Mouse (Mus musculus) spleen, adult 2 months (tissue): ENCODE measurements around the gene Mef2c. TPM values are rescaled to one million over a fixed set of nuclear protein-coding genes. Genes with fewer than 3 reads are reported as not detected.

Experiments
- DNase-seq, 2 experiments: peaks; one replicate each; pipeline versions ENCODE4 v3.0.0 to v3.0.0-alpha.2; 2012 to 2021; ENCODE audit warnings: low spot score in 2 of 2, low read depth in 1 of 2
- H3K27ac ChIP-seq: fragments of 200-500 bp; 2 replicates; pipeline ENCODE4 v1.5.1; 2012; ENCODE audit warnings: low read length, inconsistent platforms; ENCODE audit not compliant: insufficient read depth
- H3K27me3 ChIP-seq: fragments of 200-500 bp; 2 replicates; pipeline ENCODE4 v1.6.1; 2012; ENCODE audit warnings: mild to moderate bottlenecking, moderate library complexity, low read length, inconsistent platforms; ENCODE audit not compliant: control insufficient read depth, insufficient read depth
- H3K36me3 ChIP-seq: fragments of 200-500 bp; 2 replicates; pipeline ENCODE4 v1.6.1; 2012; ENCODE audit warnings: mild to moderate bottlenecking, low read length, inconsistent platforms; ENCODE audit not compliant: control insufficient read depth, insufficient read depth
- H3K4me1 ChIP-seq: fragments of 200-500 bp; 2 replicates; pipeline ENCODE4 v1.6.1; 2011; ENCODE audit warnings: inconsistent platforms; ENCODE audit not compliant: control insufficient read depth, insufficient read depth, insufficient read length
- H3K4me3 ChIP-seq: fragments of 200-500 bp; 2 replicates; pipeline ENCODE4 v1.5.1; 2011; ENCODE audit warnings: mild to moderate bottlenecking, inconsistent platforms; ENCODE audit not compliant: insufficient read depth, insufficient read length; ENCODE audit errors: extremely low read depth
- CTCF ChIP-seq: fragments of 200-500 bp; IDR thresholded peaks from 2 replicates; pipeline ENCODE4 v1.5.1; 2011; ENCODE audit warnings: mild to moderate bottlenecking, inconsistent platforms; ENCODE audit not compliant: insufficient read depth, insufficient read length, insufficient replicate concordance; ENCODE audit errors: extremely low read depth
- POLR2A ChIP-seq: fragments of 200-500 bp; IDR thresholded peaks from 2 replicates; pipeline ENCODE4 v1.6.1; 2011; ENCODE audit warnings: low read depth, low read length, inconsistent platforms
- WGBS: fragments of 180-500 bp; shearing (Covaris S2); methylation state at CpG from one replicate; pipeline ENCODE4 v1.1.7; 2018; 5-methylcytosine and 5-hydroxymethylcytosine counted together
- polyA plus RNA-seq: library from polyadenylated mRNA; depleted of rRNA; stranded (reverse); fragments of >200 nt; gene quantifications from 2 replicates; pipeline ENCODE4 v1.2.3, GENCODE M21; 2012

Mef2c gene
- polyA plus RNA-seq, 1 experiment = 59.4 TPM

DNA sequence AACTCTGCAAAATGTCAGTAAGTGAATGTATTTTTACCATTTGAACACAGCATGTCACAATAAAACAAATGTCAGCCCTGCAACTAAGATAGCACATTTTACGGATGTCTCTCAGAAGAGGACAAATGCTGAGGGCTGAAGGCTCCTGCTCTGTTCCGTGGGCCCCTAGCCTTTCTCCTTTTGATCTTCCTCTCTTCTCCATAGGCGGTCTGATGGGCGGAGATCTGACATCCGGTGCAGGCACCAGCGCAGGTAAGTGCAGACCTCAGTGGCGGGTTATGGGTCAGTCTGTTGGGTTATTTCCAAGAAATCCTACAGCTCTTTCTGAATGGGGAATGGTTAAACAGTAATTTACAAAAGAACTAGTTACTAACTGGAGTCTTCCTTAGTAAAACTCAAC lies 131.4 kb downstream of the Mef2c start:
- no peaks in the 10 kb centered on the region for H3K27me3 ChIP-seq
- peaks cover 15% of the 10 kb centered on the region for H3K36me3 ChIP-seq
- DNase-seq = no peak
- H3K27ac ChIP-seq = no peak overlapping the region
- 94% methylated on average over 7 of the region's 7 CpGs for WGBS
- no peak overlapping the region for H3K4me3 ChIP-seq
- no peaks in the 10 kb centered on the region for H3K4me1 ChIP-seq
- TF ChIP-seq POLR2A = no peak
- no peak for TF ChIP-seq CTCF

DNA sequence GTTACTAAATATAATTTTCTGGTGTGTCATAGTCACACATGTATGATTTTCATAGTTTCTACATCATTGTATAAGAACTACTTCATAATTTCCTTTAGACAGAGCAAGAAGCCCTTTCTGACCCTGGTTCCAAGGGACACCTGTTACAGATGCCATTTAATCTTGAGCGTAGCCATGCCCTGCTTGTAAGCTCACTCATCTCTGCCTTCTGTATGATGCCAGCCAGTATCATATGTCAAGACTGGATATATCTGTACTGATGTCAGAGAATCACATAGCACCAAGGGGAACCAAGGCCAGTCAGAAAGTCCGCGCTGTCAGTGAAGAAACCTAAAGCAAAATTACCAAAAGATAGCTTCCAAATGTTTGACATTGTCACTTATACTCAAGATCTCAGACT lies 133.8 kb downstream of the Mef2c start:
- H3K36me3 ChIP-seq = peaks cover 18% of the 10 kb centered on the region
- H3K27ac ChIP-seq = no peak overlapping the region
- no peak for DNase-seq
- no peaks in the 10 kb centered on the region for H3K4me1 ChIP-seq
- over 99% methylated on average over 3 of the region's 3 CpGs for WGBS
- TF ChIP-seq CTCF = no peak
- TF ChIP-seq POLR2A = no peak
- no peak overlapping the region for H3K4me3 ChIP-seq
- no peaks in the 10 kb centered on the region for H3K27me3 ChIP-seq

DNA sequence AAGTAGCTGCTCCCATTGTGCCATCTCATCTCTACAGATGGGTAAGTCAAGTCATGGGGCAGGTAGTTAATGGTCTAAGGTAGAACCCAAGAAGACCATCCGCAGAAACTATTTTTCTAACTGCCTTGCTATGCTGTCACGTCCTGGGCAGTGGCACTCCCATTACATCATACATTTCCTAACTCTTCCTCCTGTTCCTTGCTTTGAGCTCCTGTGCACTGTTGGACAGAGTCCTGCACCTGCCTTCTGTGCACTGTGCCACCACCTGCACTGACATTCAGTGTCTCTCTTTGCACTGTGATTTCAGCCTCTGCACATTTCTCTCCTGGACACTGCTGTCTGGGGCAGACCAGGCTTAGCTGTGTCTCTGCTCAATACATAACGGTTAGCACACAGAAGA lies 134.9 kb downstream of the Mef2c start:
- H3K4me3 ChIP-seq = no peak overlapping the region
- no peak overlapping the region for H3K27ac ChIP-seq
- H3K4me1 ChIP-seq = no peaks in the 10 kb centered on the region
- H3K27me3 ChIP-seq = no peaks in the 10 kb centered on the region
- WGBS = 93% methylated on average over 3 of the region's 3 CpGs
- DNase-seq = no peak
- TF ChIP-seq POLR2A (no peak), CTCF (no peak)
- H3K36me3 ChIP-seq = peaks cover 18% of the 10 kb centered on the region

DNA sequence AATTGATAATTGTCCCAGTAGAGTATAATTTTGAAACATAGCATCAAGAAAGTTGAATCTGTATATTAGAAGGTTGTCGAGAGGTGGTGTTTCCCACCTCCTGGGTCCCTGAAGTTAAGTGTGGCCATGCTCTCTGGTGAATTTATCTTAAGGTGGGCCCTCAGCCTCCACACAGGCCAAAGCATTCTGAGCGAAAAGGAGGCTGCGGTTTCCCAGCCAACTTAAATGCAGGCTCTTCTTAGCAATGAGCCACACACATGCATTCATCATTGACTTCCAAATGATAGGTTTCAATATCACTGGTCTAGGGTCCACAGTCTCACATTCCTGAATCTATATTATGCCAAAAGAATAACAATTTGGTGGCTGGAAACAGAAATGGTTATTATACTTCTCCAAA lies 145.2 kb downstream of the Mef2c start:
- TF ChIP-seq CTCF (no peak), POLR2A (no peak)
- no peak for DNase-seq
- Histone ChIP-seq H3K4me1 (peaks cover 4% of the 10 kb centered on the region; the same call in 1 of the 2 replicates), H3K27me3 (no peaks in the 10 kb centered on the region), H3K4me3 (no peak overlapping the region), H3K36me3 (peaks cover 10% of the 10 kb centered on the region), H3K27ac (peak overlapping the region; percentile 85)
- WGBS = 74% methylated on average over 3 of the region's 3 CpGs

DNA sequence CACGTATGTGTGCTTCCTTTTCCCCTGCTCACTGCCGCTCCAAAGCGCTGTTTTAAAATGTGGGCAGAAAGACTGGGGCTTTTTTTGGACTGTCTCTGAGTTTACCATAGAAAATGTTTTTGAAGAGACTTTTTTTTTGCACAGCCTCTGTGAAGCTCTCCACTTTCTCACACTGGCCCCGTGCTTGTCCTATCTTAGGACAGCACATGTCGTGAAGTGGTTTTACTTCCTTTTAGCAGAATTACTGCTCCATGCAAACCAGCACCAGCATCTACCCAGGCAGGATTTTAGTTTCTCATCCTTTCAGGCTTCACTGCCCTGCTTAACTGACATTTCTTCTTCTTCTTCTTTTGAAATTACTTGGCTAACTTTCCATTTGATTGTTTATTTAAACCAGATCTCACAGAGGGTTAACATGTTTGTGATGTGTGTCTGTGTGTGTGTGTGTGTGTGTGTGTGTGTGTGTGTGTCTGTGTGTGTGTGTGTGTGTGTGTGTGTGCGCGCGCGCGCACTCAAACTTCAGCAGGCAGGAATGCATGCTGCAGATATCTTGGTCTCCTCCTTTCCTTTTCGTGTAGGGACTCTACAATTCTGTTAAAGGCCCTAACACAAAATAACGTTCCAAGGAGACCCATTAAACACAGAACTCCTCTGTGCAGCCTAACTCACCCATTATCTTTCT lies 146.1 kb downstream of the Mef2c start:
- Histone ChIP-seq H3K4me3 (no peak overlapping the region), H3K4me1 (peaks cover 4% of the 10 kb centered on the region; the same call in 1 of the 2 replicates), H3K27me3 (no peaks in the 10 kb centered on the region), H3K36me3 (peaks cover 10% of the 10 kb centered on the region), H3K27ac (peak overlapping the region; percentile 82)
- TF ChIP-seq CTCF (no peak), POLR2A (no peak)
- WGBS = 47% methylated on average over 12 of the region's 12 CpGs
- DNase-seq = peak; percentile 31 to 52

DNA sequence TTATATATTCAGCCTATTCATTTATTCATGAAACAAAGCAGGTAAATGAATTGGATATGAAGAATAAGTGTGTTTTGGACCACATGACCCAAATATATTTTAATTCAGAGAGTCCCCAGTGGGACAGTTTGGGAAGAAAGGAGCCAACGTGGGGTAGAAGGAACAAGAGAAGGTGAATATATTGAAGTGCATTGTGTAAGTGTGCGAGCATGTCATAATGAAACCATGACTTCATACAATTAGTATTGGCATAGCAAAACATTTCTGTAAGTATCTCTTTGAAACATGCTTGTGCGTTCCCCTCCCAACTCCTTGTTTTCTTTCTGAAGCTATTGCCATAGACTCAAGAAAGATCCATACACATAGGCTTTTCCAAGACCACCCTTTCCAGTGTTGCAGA lies 147.0 kb downstream of the Mef2c start:
- peaks cover 11% of the 10 kb centered on the region for H3K36me3 ChIP-seq
- no peak overlapping the region for H3K4me3 ChIP-seq
- no peak for DNase-seq
- 78% methylated on average over 3 of the region's 3 CpGs for WGBS
- H3K4me1 ChIP-seq = peaks cover 4% of the 10 kb centered on the region; the same call in 1 of the 2 replicates
- H3K27ac ChIP-seq = no peak overlapping the region
- H3K27me3 ChIP-seq = no peaks in the 10 kb centered on the region
- TF ChIP-seq POLR2A (no peak), CTCF (no peak)

DNA sequence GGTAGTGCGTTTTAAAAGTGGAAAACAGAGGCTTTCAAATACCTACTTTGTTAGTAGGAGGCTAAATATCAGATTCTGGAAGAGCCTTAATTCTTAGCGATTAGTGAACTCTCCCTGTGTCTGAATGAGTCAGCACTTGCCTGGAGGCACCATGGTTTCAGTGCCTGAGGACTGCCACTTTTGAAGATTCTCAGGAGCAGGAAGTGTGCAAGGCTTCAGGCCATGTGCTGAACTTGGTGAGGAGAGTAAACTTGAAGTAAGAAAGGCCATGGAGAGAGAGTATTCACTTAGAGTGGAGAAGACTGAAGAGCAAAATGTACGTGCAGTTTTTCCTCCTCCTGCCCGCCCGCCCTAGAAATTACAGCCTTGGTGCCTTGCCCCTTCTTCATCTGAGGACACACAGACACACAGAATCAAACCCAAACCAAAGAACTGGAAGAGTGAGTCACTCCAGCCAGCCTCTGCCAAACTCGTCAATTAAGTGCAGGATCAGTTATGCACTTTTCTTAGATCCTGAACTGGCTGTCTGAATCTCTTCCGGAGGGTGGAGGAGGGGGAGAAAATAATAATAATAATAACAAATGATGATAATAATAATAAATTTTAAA lies 148.2 kb downstream of the Mef2c start:
- Histone ChIP-seq H3K27ac (no peak overlapping the region), H3K4me1 (peaks cover 4% of the 10 kb centered on the region; the same call in 1 of the 2 replicates), H3K36me3 (peaks cover 14% of the 10 kb centered on the region), H3K4me3 (no peak overlapping the region), H3K27me3 (no peaks in the 10 kb centered on the region)
- DNase-seq = no peak
- WGBS = 75% methylated on average over 7 of the region's 7 CpGs
- no peak for TF ChIP-seq CTCF
- TF ChIP-seq POLR2A = no peak
